ENCODE assay signal across 8 mouse cellular contexts in genomic region chr13:37826994-37827262, GRCm38 (mm10). TPM values are rescaled to one million over a fixed set of nuclear protein-coding genes. Genes with fewer than 3 reads are reported as not detected.
A peak's percentile ranks its signal among the peaks of the same experiment; 100 is the strongest.
DNase-seq lines count a peak whose midpoint lies in the region; ATAC-seq and TF ChIP-seq lines count a peak whose summit lies in the region.

No protein-coding gene starts in this region.

- peaks cover 3% of the 10 kb centered on the region for H3K79me2 ChIP-seq in heart, adult 2 months (replicated peaks; ENCODE audit: control insufficient read depth, insufficient read depth, low read length)
- peaks cover 38% of the 10 kb centered on the region for H3K79me2 ChIP-seq in CH12.LX (replicated peaks; ENCODE audit: control insufficient read depth, extremely low read depth, insufficient read depth, poor library complexity, severe bottlenecking)
- peaks cover 81% of the 10 kb centered on the region for H3K79me2 ChIP-seq in macrophage (ENCODE audit: inconsistent target)

- dilution Hi-C loops in CH12.LX (cut with MboI; ENCODE audit: extremely low pct_ligation_motif_present, extremely low pct_unique_long_range_greater_than_20kb, low sequenced_read_pairs) = no loop called here

- TF ChIP-seq RAD21 in CH12.LX (IDR thresholded peaks at IDR 0.05; ENCODE audit: low read depth, low read length) = no peak

- H3K4me3 ChIP-seq in heart, adult 2 months = peak overlapping the region; percentile 65
- peak overlapping the region; percentile 58 to 93 (median 78) for H3K4me3 ChIP-seq in CH12.LX (replicated peaks in 1 of 3; ENCODE audit: low read depth in 2 of 3, low read length in 2 of 3, poor library complexity in 1 of 3)
- peak overlapping the region; percentile 56 for H3K4me3 ChIP-seq in forebrain, postnatal 0 days (ENCODE audit: low read depth, low read length)
- H3K4me3 ChIP-seq in macrophage (ENCODE audit: inconsistent target) = peak overlapping the region; percentile 41

- no peak for ATAC-seq in forebrain, postnatal 0 days
- ATAC-seq in megakaryocyte-erythroid progenitor cell, adult 5-6 weeks (replicated peaks; ENCODE audit: low FRiP score, low TSS enrichment, poor library complexity, severe bottlenecking) = no peak

- no peak overlapping the region for H3K4me2 ChIP-seq in CH12.LX (ENCODE audit: insufficient read depth, low read depth, poor library complexity, severe bottlenecking)
- H3K4me2 ChIP-seq in forebrain, postnatal 0 days (ENCODE audit: low read depth) = peak overlapping the region; percentile 96

- no peak for TF ChIP-seq CTCF in heart, adult 2 months (IDR thresholded peaks at IDR 0.05)
- no peak for TF ChIP-seq CTCF in CH12.LX (conservative IDR thresholded peaks at IDR 0.05 in 1 of 2, IDR thresholded peaks at IDR 0.05 in 1 of 2; ENCODE audit: low read depth in 2 of 2, low read length in 2 of 2)
- no peak for TF ChIP-seq CTCF in forebrain, postnatal 0 days (IDR thresholded peaks at IDR 0.05; ENCODE audit: low read depth)

- intact Hi-C loops in heart, adult 2 months (cut with DNase I) = loop anchor here (1.0 to 10.0 kb wide), 6 partner anchors 49 to 370 kb away; partner anchors contain the start of gene Rreb1

- no peaks in the 10 kb centered on the region for H3K9me3 ChIP-seq in CH12.LX (replicated peaks; ENCODE audit: low read length)
- H3K9me3 ChIP-seq in forebrain, postnatal 0 days (ENCODE audit: low read length) = no peaks in the 10 kb centered on the region

- no peak for TF ChIP-seq POLR2A in heart, adult 2 months (IDR thresholded peaks at IDR 0.05; ENCODE audit: insufficient read depth, low read depth, low read length)
- 0 out of 2 replicates have a peak, but pooled peaks have one; percentile 13 for TF ChIP-seq POLR2A in CH12.LX (IDR thresholded peaks at IDR 0.05; ENCODE audit: low read depth, low read length)

- no peaks in the 10 kb centered on the region for H3K27me3 ChIP-seq in heart, adult 2 months (ENCODE audit: control insufficient read depth, insufficient read depth, low read length)
- H3K27me3 ChIP-seq in CH12.LX (replicated peaks) = no peaks in the 10 kb centered on the region
- H3K27me3 ChIP-seq in forebrain, postnatal 0 days (ENCODE audit: insufficient read depth, low read length) = peaks cover 48% of the 10 kb centered on the region

- in situ Hi-C loops in CH12.LX (cut with MboI; ENCODE audit: low pct_ligation_motif_present, low pct_unique_long_range_greater_than_20kb, low sequenced_read_pairs) = no loop called here

- TF ChIP-seq EP300 in heart, adult 2 months (IDR thresholded peaks at IDR 0.05; ENCODE audit: insufficient read depth, low read depth, low read length) = no peak
- no peak for TF ChIP-seq EP300 in CH12.LX (IDR thresholded peaks at IDR 0.05; ENCODE audit: low read length)

- under 1% methylated on average over 36 of the region's 36 CpGs for WGBS in heart, adult 2 months
- WGBS in forebrain, postnatal 0 days = 1% methylated on average over 36 of the region's 36 CpGs
- WGBS in macrophage (ENCODE audit: missing documents) = under 1% methylated on average over 36 of the region's 36 CpGs

- peaks cover 3% of the 10 kb centered on the region for H3K4me1 ChIP-seq in heart, adult 2 months (ENCODE audit: control insufficient read depth, insufficient read depth, low read length)
- peaks cover 8 to 50% of the 10 kb centered on the region in 2 experiments for H3K4me1 ChIP-seq in CH12.LX (ENCODE audit: control insufficient read depth in 1 of 2, insufficient read depth in 2 of 2)
- H3K4me1 ChIP-seq in forebrain, postnatal 0 days (ENCODE audit: insufficient read depth) = peaks cover 14% of the 10 kb centered on the region; the same call in 1 of the 2 replicates

- H3K27ac ChIP-seq in heart, adult 2 months = peak overlapping the region; percentile 99
- H3K27ac ChIP-seq in CH12.LX (ENCODE audit: insufficient read depth, low read depth) (peak overlapping the region; percentile 24; the same call in 1 of the 2 replicates), macrophage (0 out of 2 replicates have a peak overlapping the region, but pooled peaks have one; percentile 34)
- no peak overlapping the region for H3K27ac ChIP-seq in forebrain, postnatal 0 days (ENCODE audit: low read depth, low read length)

- peak overlapping the region; percentile 88 for H3K9ac ChIP-seq in heart, adult 2 months (ENCODE audit: low read depth, low read length)
- peak overlapping the region; percentile 82 for H3K9ac ChIP-seq in CH12.LX (ENCODE audit: insufficient read depth, low read depth)
- peak overlapping the region; percentile 37 for H3K9ac ChIP-seq in forebrain, postnatal 0 days

- DNase-seq in heart, adult 2 months = no peak
- no peak for DNase-seq in heart, adult 11 months
- no peak for DNase-seq in CH12.LX (ENCODE audit: extremely low read depth)
- no peak for DNase-seq in forebrain, postnatal 0 days
- DNase-seq in ovary, postnatal 36 days (ENCODE audit: low spot score) = no peak
- no peak for DNase-seq in gastrocnemius, postnatal 25 days

- H3K36me3 ChIP-seq in heart, adult 2 months (ENCODE audit: control insufficient read depth, insufficient read depth, low read length) = peaks cover 5% of the 10 kb centered on the region
- no peaks in the 10 kb centered on the region for H3K36me3 ChIP-seq in CH12.LX (replicated peaks in 1 of 2; ENCODE audit: control insufficient read depth in 1 of 2, insufficient read depth in 1 of 2, low read length in 1 of 2)
- H3K36me3 ChIP-seq in forebrain, postnatal 0 days (ENCODE audit: insufficient read depth) = no peaks in the 10 kb centered on the region
- no peaks in the 10 kb centered on the region for H3K36me3 ChIP-seq in macrophage (ENCODE audit: inconsistent target)

TF ChIP-seq in CH12.LX, 34 proteins besides CTCF, POLR2A, EP300 and RAD21:
- TF ChIP-seq JUN (IDR thresholded peaks at IDR 0.05; ENCODE audit: insufficient read depth, low read depth, low read length) (no peak), SMC3 (IDR thresholded peaks at IDR 0.05; ENCODE audit: low read depth, low read length) (no peak), MAFK (IDR thresholded peaks at IDR 0.05; ENCODE audit: insufficient replicate concordance, low read length) (no peak), CHD1 (IDR thresholded peaks at IDR 0.05; ENCODE audit: low read depth, low read length) (no peak)
TF ChIP-seq in CH12.LX: peak in this region for 0.

RNA-seq across cellular contexts. Expression of gene Rreb1, which starts 48.7 kb away (rescaled TPM):
- 10 to 100 TPM; 34.3 to 57.5 TPM for total RNA-seq in heart, adult 2 months (2021)
- 12.8 and 16.4 TPM in 2 replicates for polyA plus RNA-seq in heart, adult 2 months (2012; rRNA removed)
- 5.3 TPM in 2 replicates for total RNA-seq in CH12.LX (2012; rRNA removed)
- total RNA-seq in CH12.LX (2014; rRNA removed) = 1.0 and 1.4 TPM in 2 replicates
- polyA plus RNA-seq in CH12.LX (2012; ENCODE audit: insufficient read length, low read depth) = 7.4 and 10.2 TPM in 2 replicates
- total RNA-seq in forebrain, postnatal 0 days (2014; rRNA removed) = 4.9 and 11.6 TPM in 2 replicates
- polyA plus RNA-seq in forebrain, postnatal 0 days (2015; fragmentation: Nextera tagmentation; extraction: Ambion mirVana) = 1.0 and 1.6 TPM in 2 replicates
- total RNA-seq in macrophage (2018; cell fraction: chromatin; rRNA removed) = 100 to 1,000 TPM in 24 of 26 experiments, 10 to 100 TPM in 2; 86.7 to 355 (median 269) TPM
- 100 to 1,000 TPM in 6 of 26 experiments, 10 to 100 TPM in 20; 23.4 to 123 (median 78.1) TPM for total RNA-seq in macrophage (2018; cell fraction: cytosol; rRNA removed)
- total RNA-seq in macrophage (2018; cell fraction: nucleus; rRNA removed) = 100 to 1,000 TPM in 21 of 26 experiments, 10 to 100 TPM in 5; 66.6 to 270 (median 170) TPM
- polyA plus RNA-seq in macrophage (2018) = 32.3 to 46.4 TPM (median 42.2 TPM) in 3 replicates
- 10 to 100 TPM; 23.5 to 24.0 TPM for total RNA-seq in gastrocnemius, postnatal 25 days (2021)
- total RNA-seq in megakaryocyte-erythroid progenitor cell, adult 5-6 weeks (2014; fragmentation: Nextera tagmentation) = 94.3 and 100 TPM in 2 replicates
- 25.3 and 43.6 TPM in 2 replicates for total RNA-seq in megakaryocyte-erythroid progenitor cell, adult 5-6 weeks (2017)

Comparison
In these comparisons a context has a peak if more than half of its experiments do, and no peak if none do; other contexts are left out.
1. H3K9ac ChIP-seq: peak in every context shown above with its lines; median percentile 88 in heart, adult 2 months; 82 in CH12.LX; 37 in forebrain, postnatal 0 days.